Mouse (Mus musculus): ENCODE results near the gene F12. TPM values are rescaled to one million over a fixed set of nuclear protein-coding genes. Genes with fewer than 3 reads are reported as not detected.

F12 gene
- total and polyA plus RNA-seq, 3 experiments: not detected

DNA sequence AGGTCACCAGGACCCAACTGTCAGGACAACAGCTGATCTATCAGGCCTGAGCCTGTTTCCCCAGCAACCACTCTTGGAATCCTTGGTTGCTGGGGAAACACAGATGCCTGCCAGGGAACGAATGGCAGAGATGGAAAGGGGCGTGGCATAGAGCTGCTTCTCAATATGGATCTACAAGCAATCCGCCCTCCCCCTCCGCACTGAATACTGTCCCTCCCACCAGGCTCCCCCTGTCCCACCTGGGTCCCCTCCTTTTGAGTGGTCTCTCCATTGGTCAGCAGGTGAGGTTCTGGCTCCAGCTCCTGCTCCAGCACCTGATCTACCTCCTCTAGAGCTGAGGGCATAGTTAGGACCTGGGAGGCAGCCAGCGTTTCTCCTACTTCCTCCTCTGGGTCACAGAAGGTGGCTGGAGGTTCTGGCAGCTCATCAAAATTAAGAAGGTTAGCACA lies 48.1 kb upstream of the F12 start:
- Histone ChIP-seq H3K27me3 (ENCODE audit: control insufficient read depth in 1 of 2, insufficient read depth in 2 of 2, low read length in 2 of 2) (no peaks in the 10 kb centered on the region), H3K27ac (ENCODE audit: control insufficient read depth, low read depth, low read length) (no peak overlapping the region), H3K36me3 (ENCODE audit: control insufficient read depth in 1 of 2, insufficient read depth in 2 of 2, low read length in 2 of 2) (peaks cover 0 to 5% of the 10 kb centered on the region in 2 experiments; a peak in 2 of 4 replicates), H3K79me2 (ENCODE audit: control insufficient read depth, insufficient read depth, low read length, poor library complexity) (no peaks in the 10 kb centered on the region; the same call in 1 of the 2 replicates), H3K4me3 (ENCODE audit: control insufficient read depth in 1 of 2, insufficient read depth in 1 of 2, low read depth in 2 of 2, low read length in 2 of 2) (no peak overlapping the region), H3K9me3 (replicated peaks; ENCODE audit: insufficient read depth, low read length) (no peaks in the 10 kb centered on the region), H3K9ac (ENCODE audit: control insufficient read depth, low read depth, low read length, poor library complexity, severe bottlenecking) (no peak overlapping the region), H3K4me1 (ENCODE audit: control insufficient read depth in 1 of 2, insufficient read depth in 2 of 2, low read length in 2 of 2) (peaks cover 4 to 15% of the 10 kb centered on the region in 2 experiments; a peak in 3 of 4 replicates)
- peak; percentile 74 for DNase-seq (ENCODE audit: low read depth, low spot score)
- TF ChIP-seq ELF1 (IDR thresholded peaks at IDR 0.05; ENCODE audit: low read depth, low read length) (no peak), POLR2A (IDR thresholded peaks at IDR 0.05; ENCODE audit: control insufficient read depth in 1 of 2, insufficient read depth in 1 of 2, low read depth in 1 of 2, low read length in 2 of 2, poor library complexity in 1 of 2) (no peak), ETS1 (IDR thresholded peaks at IDR 0.05; ENCODE audit: low read depth, low read length) (peak; percentile 16; the same call in 1 of the 2 replicates), SIN3A (IDR thresholded peaks at IDR 0.05; ENCODE audit: low read length) (peak; percentile 45; the same call in 1 of the 2 replicates), NRF1 (IDR thresholded peaks at IDR 0.05; ENCODE audit: insufficient read depth, low read depth, low read length, poor library complexity, severe bottlenecking) (no peak), CTCF (IDR thresholded peaks at IDR 0.05 in 2 of 3, conservative IDR thresholded peaks at IDR 0.05 in 1 of 3; ENCODE audit: control insufficient read depth in 1 of 3, insufficient read depth in 1 of 3, low read depth in 2 of 3, low read length in 3 of 3, poor library complexity in 1 of 3, severe bottlenecking in 1 of 3) (no peak)

DNA sequence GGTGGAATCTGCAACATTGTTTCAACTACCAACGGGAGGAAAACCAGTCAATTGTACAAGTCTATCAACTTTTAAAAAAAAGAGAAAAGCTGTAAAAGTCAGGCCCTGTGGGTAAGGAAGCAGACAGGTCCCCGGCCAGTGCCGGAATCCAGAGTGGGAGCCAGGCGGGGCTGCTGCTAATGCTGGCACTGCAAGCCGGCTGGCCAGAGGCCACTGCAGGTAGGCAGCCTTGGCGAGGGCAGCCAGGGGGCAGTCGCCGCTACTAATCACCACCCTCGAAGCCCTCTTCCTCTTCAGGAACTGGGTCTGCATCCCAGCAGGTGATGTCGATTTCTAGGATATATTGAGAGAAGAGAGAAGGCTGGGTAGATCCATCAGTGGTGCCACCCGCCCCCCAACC lies 47.4 kb upstream of the F12 start:
- DNase-seq (ENCODE audit: low read depth, low spot score): no peak
- no peaks in the 10 kb centered on the region; the same call in 1 of the 2 replicates for H3K79me2 ChIP-seq (ENCODE audit: control insufficient read depth, insufficient read depth, low read length, poor library complexity)
- no peak overlapping the region for H3K27ac ChIP-seq (ENCODE audit: control insufficient read depth, low read depth, low read length)
- H3K9me3 ChIP-seq (replicated peaks; ENCODE audit: insufficient read depth, low read length): no peaks in the 10 kb centered on the region
- TF ChIP-seq ZC3H11A (IDR thresholded peaks at IDR 0.05; ENCODE audit: low read depth, low read length) (no peak), SIN3A (IDR thresholded peaks at IDR 0.05; ENCODE audit: low read length) (no peak), POLR2A (IDR thresholded peaks at IDR 0.05; ENCODE audit: control insufficient read depth in 1 of 2, insufficient read depth in 1 of 2, low read depth in 1 of 2, low read length in 2 of 2, poor library complexity in 1 of 2) (no peak), SMC3 (IDR thresholded peaks at IDR 0.05; ENCODE audit: low read depth, low read length) (no peak), MAZ (IDR thresholded peaks at IDR 0.05; ENCODE audit: low read depth, low read length) (no peak), ZKSCAN1 (IDR thresholded peaks at IDR 0.05; ENCODE audit: low read depth, low read length) (no peak), JUND (IDR thresholded peaks at IDR 0.05; ENCODE audit: low read depth, low read length) (no peak), RCOR1 (IDR thresholded peaks at IDR 0.05; ENCODE audit: low read depth, low read length) (no peak), POLR2AphosphoS2 (IDR thresholded peaks at IDR 0.05; ENCODE audit: low read length) (no peak), GABPA (IDR thresholded peaks at IDR 0.05; ENCODE audit: low read depth, low read length) (no peak), RAD21 (IDR thresholded peaks at IDR 0.05; ENCODE audit: low read depth, low read length) (no peak), CHD2 (IDR thresholded peaks at IDR 0.05; ENCODE audit: low read length) (no peak), USF1 (IDR thresholded peaks at IDR 0.05; ENCODE audit: low read depth, low read length) (no peak), E2F4 (IDR thresholded peaks at IDR 0.05; ENCODE audit: borderline replicate concordance, low read depth, low read length) (no peak), TBP (IDR thresholded peaks at IDR 0.05; ENCODE audit: low read depth, low read length) (no peak), ZMIZ1 (IDR thresholded peaks at IDR 0.05; ENCODE audit: low read depth, low read length) (no peak), HCFC1 (IDR thresholded peaks at IDR 0.05; ENCODE audit: low read depth, low read length) (no peak), POLR2AphosphoS5 (IDR thresholded peaks at IDR 0.05; ENCODE audit: borderline replicate concordance, low read depth, low read length) (no peak), NELFE (IDR thresholded peaks at IDR 0.05; ENCODE audit: low read depth, low read length) (no peak)
- peaks cover 0 to 9% of the 10 kb centered on the region in 2 experiments; a peak in 2 of 4 replicates for H3K4me1 ChIP-seq (ENCODE audit: control insufficient read depth in 1 of 2, insufficient read depth in 2 of 2, low read length in 2 of 2)
- no peak overlapping the region for H3K9ac ChIP-seq (ENCODE audit: control insufficient read depth, low read depth, low read length, poor library complexity, severe bottlenecking)
- no peaks in the 10 kb centered on the region for H3K27me3 ChIP-seq (ENCODE audit: control insufficient read depth in 1 of 2, insufficient read depth in 2 of 2, low read length in 2 of 2)
- no peaks in the 10 kb centered on the region; a peak in 1 of 4 replicates for H3K36me3 ChIP-seq (ENCODE audit: control insufficient read depth in 1 of 2, insufficient read depth in 2 of 2, low read length in 2 of 2)
- H3K4me3 ChIP-seq (ENCODE audit: control insufficient read depth in 1 of 2, insufficient read depth in 1 of 2, low read depth in 2 of 2, low read length in 2 of 2): no peak overlapping the region

Data from MEL (cell line).